Mouse (Mus musculus): Measurements from ENCODE around the gene Cux1.

Gene Cux1

GRCm38 (mm10) chr5:136568026-136568765, 906 bp upstream of the Cux1 start:
- DNase-seq (ENCODE audit: low spot score in 2 of 2) = peak; percentile 57 to 65

- DNase-seq (ENCODE audit: low spot score in 2 of 2) = peak in 1 of 2 experiments; percentile 78
Measured at GRCm38 (mm10) chr5:136566812-136567175, 496 bp downstream of the Cux1 start.

GRCm38 (mm10) chr5:136566001-136566811, 1.1 kb downstream of the Cux1 start:
- peak; percentile 73 to 76 for DNase-seq (ENCODE audit: low spot score in 2 of 2)

- peak in 1 of 2 experiments; percentile 67 for DNase-seq (ENCODE audit: low spot score in 2 of 2)
Measured at GRCm38 (mm10) chr5:136565311-136565811, 1.9 kb downstream of the Cux1 start.

- DNase-seq (ENCODE audit: low spot score in 2 of 2) = no peak
Measured at GRCm38 (mm10) chr5:136564613-136565299, 2.5 kb downstream of the Cux1 start.

GRCm38 (mm10) chr5:136563996-136564395, 3.3 kb downstream of the Cux1 start:
- DNase-seq (ENCODE audit: low spot score in 2 of 2) = no peak

GRCm38 (mm10) chr5:136563104-136563503, 4.2 kb downstream of the Cux1 start:
- no peak for DNase-seq (ENCODE audit: low spot score in 2 of 2)

GRCm38 (mm10) chr5:136562212-136562611, 5.1 kb downstream of the Cux1 start:
- DNase-seq (ENCODE audit: low spot score in 2 of 2) = no peak

GRCm38 (mm10) chr5:136561641-136562040, 5.6 kb downstream of the Cux1 start:
- no peak for DNase-seq (ENCODE audit: low spot score in 2 of 2)

GRCm38 (mm10) chr5:136560656-136561055, 6.6 kb downstream of the Cux1 start:
- no peak for DNase-seq (ENCODE audit: low spot score in 2 of 2)

- no peak for DNase-seq (ENCODE audit: low spot score in 2 of 2)
Measured at GRCm38 (mm10) chr5:136557446-136557845, 9.8 kb downstream of the Cux1 start.

GRCm38 (mm10) chr5:136556328-136557262, 10.7 kb downstream of the Cux1 start:
- no peak for DNase-seq (ENCODE audit: low spot score in 2 of 2)

GRCm38 (mm10) chr5:136555703-136556102, 11.6 kb downstream of the Cux1 start:
- peak in 1 of 2 experiments; percentile 55 for DNase-seq (ENCODE audit: low spot score in 2 of 2)

GRCm38 (mm10) chr5:136552832-136553231, 14.5 kb downstream of the Cux1 start:
- DNase-seq (ENCODE audit: low spot score in 2 of 2) = no peak

- no peak for DNase-seq (ENCODE audit: low spot score in 2 of 2)
Measured at GRCm38 (mm10) chr5:136552093-136552492, 15.2 kb downstream of the Cux1 start.

GRCm38 (mm10) chr5:136551571-136551970, 15.7 kb downstream of the Cux1 start:
- DNase-seq (ENCODE audit: low spot score in 2 of 2) = no peak

GRCm38 (mm10) chr5:136550726-136551125, 16.6 kb downstream of the Cux1 start:
- no peak for DNase-seq (ENCODE audit: low spot score in 2 of 2)

GRCm38 (mm10) chr5:136548776-136549175, 18.5 kb downstream of the Cux1 start:
- DNase-seq (ENCODE audit: low spot score in 2 of 2) = no peak

GRCm38 (mm10) chr5:136545061-136545460, 22.2 kb downstream of the Cux1 start:
- DNase-seq (ENCODE audit: low spot score in 2 of 2) = no peak

GRCm38 (mm10) chr5:136543171-136543570, 24.1 kb downstream of the Cux1 start:
- DNase-seq (ENCODE audit: low spot score in 2 of 2) = no peak

- DNase-seq (ENCODE audit: low spot score in 2 of 2) = no peak
Measured at GRCm38 (mm10) chr5:136540952-136541351, 26.3 kb downstream of the Cux1 start.
